Mouse (Mus musculus) cerebellum, postnatal 10 days (tissue): ENCODE measurements around the gene Sdf4.

Experiments
- DNase-seq, 2 experiments: peaks; one replicate each; pipeline ENCODE4 v3.0.0; 2021; ENCODE audit warnings: mixed read lengths in 2 of 2

Sdf4 gene

GRCm38 (mm10) chr4:156057702-156058101 is 65.0 kb downstream of the Sdf4 start:
- DNase-seq: no peak

DNA sequence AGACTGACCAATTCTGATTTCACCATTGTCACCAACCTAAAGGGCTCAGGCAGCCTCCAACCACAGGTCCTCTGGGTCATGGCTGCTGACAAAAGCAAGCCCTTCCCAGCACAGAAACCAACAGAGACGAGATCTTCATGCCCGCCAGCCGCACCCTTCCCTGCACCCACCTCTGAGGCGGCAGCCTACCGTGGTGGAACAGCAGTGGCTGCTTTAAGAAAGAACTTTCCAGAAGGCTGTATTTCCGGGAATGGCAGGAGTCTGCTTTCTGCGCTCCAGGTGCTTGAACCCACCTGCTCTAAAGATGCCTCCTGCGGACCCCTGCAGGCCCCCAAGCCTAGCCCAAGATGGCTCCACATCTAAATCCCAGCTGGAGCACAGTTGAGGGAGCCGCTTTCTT is 66.2 kb downstream of the Sdf4 start:
- DNase-seq: no peak

DNA sequence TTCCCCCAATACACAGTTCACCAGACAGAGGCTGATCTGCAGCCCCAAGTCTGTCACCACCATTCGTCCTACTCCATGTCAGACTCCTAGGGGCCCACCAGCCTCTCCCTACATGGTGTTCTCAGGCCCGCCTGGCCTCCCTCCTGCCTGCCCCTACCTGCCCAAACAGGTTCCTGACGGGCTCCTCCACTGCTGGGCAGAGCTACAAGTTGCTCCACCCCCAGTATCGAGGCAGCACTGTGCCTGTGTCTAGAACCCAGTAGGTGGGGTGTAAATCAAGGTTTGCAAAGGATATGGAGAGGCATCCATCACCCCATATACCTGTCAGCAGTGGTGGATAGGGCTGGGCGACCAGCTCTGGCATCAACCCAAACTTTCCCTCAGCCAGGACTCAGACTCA is 66.6 kb downstream of the Sdf4 start, which contains the start of gene Ttll10:
Ttll10 (minus strand) TSS at position 154 of the 400 bp plus-strand sequence.
- no peak for DNase-seq

DNA sequence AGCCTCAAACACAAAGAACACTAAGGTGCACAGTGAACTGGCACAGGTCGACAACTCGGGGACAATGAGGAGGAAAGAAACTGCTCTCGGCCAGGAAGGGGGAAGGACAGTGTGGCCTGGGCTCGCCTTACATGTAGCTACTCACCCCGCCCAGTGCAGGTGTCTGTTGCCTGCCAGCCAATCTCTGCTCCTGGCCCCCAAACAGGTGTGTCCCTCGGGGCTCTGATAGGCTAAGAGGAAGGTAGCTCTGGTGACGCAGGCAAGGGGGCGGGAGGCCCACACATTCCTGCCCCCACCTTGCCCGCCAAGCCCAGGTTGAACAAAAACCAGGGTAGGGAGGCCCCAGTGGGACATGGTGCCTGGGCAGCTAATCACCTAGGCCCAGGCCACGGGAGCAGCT is 67.0 kb downstream of the Sdf4 start:
- DNase-seq: no peak
